Mouse (Mus musculus) liver, postnatal 0 days (tissue): Measurements from ENCODE around the gene Fbxw2. TPM values are rescaled to one million over a fixed set of nuclear protein-coding genes. Genes with fewer than 3 reads are reported as not detected.
A peak's percentile ranks its signal among the peaks of the same experiment; 100 is the strongest.
"Not testable (repeated sequence)": the region's sequence is repeated elsewhere in the genome, so short reads cannot be mapped to it uniquely, and the experiment has no call there.

ENCODE experiments used
- ATAC-seq: fragments of 200-750 bp; cut with Nextera tagmentation; 2 replicates; pipeline ENCODE4 v1.8.0; 2017; ENCODE audit warnings: mild to moderate bottlenecking, moderate library complexity
- DNase-seq: peaks from one replicate; pipeline ENCODE4 v3.0.0-alpha.2; 2016
- H3K27ac ChIP-seq: fragments of 300-500 bp; sonication (generic); 2 replicates; pipeline ENCODE4 v1.5.1; 2014; ENCODE audit warnings: antibody characterized with exemption, moderate library complexity, mild to moderate bottlenecking, low read depth
- H3K27me3 ChIP-seq: fragments of 300-500 bp; sonication (generic); 2 replicates; pipeline ENCODE4 v1.6.1; 2014; ENCODE audit warnings: low read length, control low read depth, mixed read lengths; ENCODE audit not compliant: insufficient read depth
- H3K36me3 ChIP-seq: fragments of 300-500 bp; sonication (generic); replicated peaks from 2 replicates; pipeline ENCODE4 v1.6.1; 2014; ENCODE audit warnings: mild to moderate bottlenecking, control low read depth, low read length, moderate library complexity, mixed read lengths; ENCODE audit not compliant: insufficient read depth
- H3K4me1 ChIP-seq: fragments of 300-500 bp; sonication (generic); 2 replicates; pipeline ENCODE4 v1.6.1; 2014; ENCODE audit warnings: antibody characterized with exemption, mild to moderate bottlenecking, control low read depth; ENCODE audit not compliant: insufficient read depth
- H3K4me2 ChIP-seq: fragments of 300-500 bp; sonication (generic); 2 replicates; pipeline ENCODE4 v1.6.1; 2014; ENCODE audit warnings: low read depth, mild to moderate bottlenecking, low read length, moderate library complexity, mixed read lengths
- H3K4me3 ChIP-seq: fragments of 300-500 bp; sonication (generic); 2 replicates; pipeline ENCODE4 v1.5.1; 2014; ENCODE audit warnings: low read depth, low read length
- H3K9ac ChIP-seq: fragments of 300-500 bp; sonication (generic); replicated peaks from 2 replicates; pipeline ENCODE4 v1.6.1; 2014; ENCODE audit warnings: mild to moderate bottlenecking, moderate library complexity
- H3K9me3 ChIP-seq: fragments of 300-500 bp; sonication (generic); 2 replicates; pipeline ENCODE4 v1.6.1; 2016; ENCODE audit warnings: mild to moderate bottlenecking, control low read depth, low read length, mixed read lengths
- CTCF ChIP-seq: sonication (generic); IDR thresholded peaks from 2 replicates; pipeline ENCODE4 v1.5.1; 2016; ENCODE audit warnings: antibody characterized with exemption, low read depth
- EP300 ChIP-seq: IDR thresholded peaks from 2 replicates; pipeline ENCODE4 v1.6.1; 2016; ENCODE audit warnings: antibody characterized with exemption, low read depth, mild to moderate bottlenecking
- whole genome bisulfite sequencing: fragments of 180-500 bp; shearing (Covaris S2); extraction: QIAGEN DNeasy Blood & Tissue Kit; methylation state at CpG from one replicate; pipeline ENCODE4 v1.1.7; 2014; ENCODE audit not compliant: insufficient replicate concordance; 5-methylcytosine and 5-hydroxymethylcytosine counted together
- polyA plus RNA-seq: library from polyadenylated mRNA; unstranded; fragments of >200 nt; fragmentation: Nextera tagmentation; extraction: Ambion mirVana; gene quantifications from 2 replicates; pipeline ENCODE4 v1.2.1, GENCODE M21; 2015

Gene Fbxw2
- polyA plus RNA-seq, 1 experiment from 2014 or later = 38.3 TPM

- not testable (repeated sequence) for ATAC-seq, H3K27ac ChIP-seq, H3K4me3 ChIP-seq, H3K4me1 ChIP-seq, H3K9me3 ChIP-seq, H3K4me2 ChIP-seq, H3K27me3 ChIP-seq, DNase-seq, H3K9ac ChIP-seq, H3K36me3 ChIP-seq
- peak; percentile 23; the same call in 1 of the 2 replicates for TF ChIP-seq CTCF
- 88% methylated on average over 2 of the region's 2 CpGs for WGBS
These were observed 33.6 kb downstream of the Fbxw2 start for GRCm38 (mm10) chr2:34792543-34792942.

- Histone ChIP-seq H3K36me3 (peaks cover 20% of the 10 kb centered on the region), H3K4me1 (no peaks in the 10 kb centered on the region), H3K4me3 (peak overlapping the region; percentile 34), H3K27me3 (no peaks in the 10 kb centered on the region), H3K4me2 (peak overlapping the region; percentile 55), H3K9me3 (peaks cover 2% of the 10 kb centered on the region; the same call in 1 of the 2 replicates), H3K27ac (peak overlapping the region; percentile 34; the same call in 1 of the 2 replicates), H3K9ac (peak overlapping the region; percentile 51)
- ATAC-seq = peak; percentile 56
- DNase-seq = no peak
- no peak for TF ChIP-seq CTCF
- no peak for TF ChIP-seq EP300
- 57% methylated on average over 8 of the region's 8 CpGs for WGBS
These were observed 35.8 kb downstream of the Fbxw2 start for GRCm38 (mm10) chr2:34790282-34790681.

- no peak overlapping the region for H3K4me3 ChIP-seq
- peak overlapping the region; percentile 93 for H3K27ac ChIP-seq
- ATAC-seq (no peak), DNase-seq (peak; percentile 75)
- WGBS = 70% methylated on average over 2 of the region's 2 CpGs
- no peak overlapping the region for H3K4me2 ChIP-seq
- TF ChIP-seq CTCF = peak; percentile 98
- TF ChIP-seq EP300 = no peak
- peaks cover 47% of the 10 kb centered on the region for H3K36me3 ChIP-seq
- H3K27me3 ChIP-seq = no peaks in the 10 kb centered on the region
- no peaks in the 10 kb centered on the region for H3K9me3 ChIP-seq
- H3K9ac ChIP-seq = no peak overlapping the region
- no peaks in the 10 kb centered on the region for H3K4me1 ChIP-seq
These were observed 42.0 kb downstream of the Fbxw2 start for GRCm38 (mm10) chr2:34784085-34784484.

DNA sequence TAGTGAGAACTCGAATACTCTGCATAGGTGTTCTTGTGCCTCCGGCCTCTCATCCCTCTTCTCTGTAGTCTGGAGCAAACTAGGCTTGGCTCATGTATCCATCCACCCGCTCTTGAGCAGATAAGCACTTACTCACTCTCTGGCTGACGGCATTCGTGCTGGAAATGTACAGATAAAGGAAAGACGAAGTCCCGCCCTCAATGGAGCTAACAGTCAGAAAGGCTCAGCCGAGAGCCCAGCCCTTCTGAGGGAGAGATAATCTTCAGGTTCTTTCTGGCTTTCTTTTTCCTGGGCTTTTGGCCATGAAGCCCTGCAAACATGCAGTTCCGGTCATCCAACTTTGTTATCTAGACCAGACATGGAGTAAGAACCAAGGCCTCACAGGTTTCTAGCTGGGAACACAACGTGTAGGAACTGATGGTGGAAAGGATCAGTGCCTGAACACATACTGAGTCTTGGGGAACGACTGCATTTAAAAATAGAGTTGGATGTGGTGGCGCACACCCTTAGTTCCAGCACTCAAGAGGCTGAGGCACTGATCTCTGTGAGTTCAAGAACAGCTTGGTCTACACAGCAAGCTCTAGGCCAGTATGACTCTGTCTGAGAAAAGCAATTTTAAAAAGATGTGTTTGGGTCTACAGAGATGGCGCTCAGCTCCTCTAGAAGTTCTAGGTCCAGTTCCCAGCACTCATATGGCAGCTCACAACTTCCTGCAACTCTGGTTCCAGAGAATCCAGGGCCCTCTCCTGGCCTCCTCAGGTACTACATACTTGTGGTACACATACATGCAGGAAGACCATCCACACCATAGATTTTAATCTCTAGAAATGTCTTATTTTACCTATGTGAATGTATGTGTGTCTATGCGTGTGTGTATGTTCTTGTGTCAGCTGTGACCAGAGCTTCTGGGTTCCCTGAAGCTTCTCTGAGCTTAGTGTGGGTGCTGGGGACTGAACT, 42.8 kb downstream of the Fbxw2 start:
- Histone ChIP-seq H3K4me2 (peak overlapping the region; percentile 54), H3K9me3 (no peaks in the 10 kb centered on the region), H3K27ac (peak overlapping the region; percentile 93), H3K36me3 (peaks cover 54% of the 10 kb centered on the region), H3K27me3 (no peaks in the 10 kb centered on the region), H3K4me1 (no peaks in the 10 kb centered on the region), H3K4me3 (no peak overlapping the region), H3K9ac (peak overlapping the region; percentile 2)
- TF ChIP-seq CTCF (no peak), EP300 (peak; percentile 95)
- WGBS = 61% methylated on average over 14 of the region's 14 CpGs
- ATAC-seq (peak; percentile 94), DNase-seq (peak; percentile 70)

DNA sequence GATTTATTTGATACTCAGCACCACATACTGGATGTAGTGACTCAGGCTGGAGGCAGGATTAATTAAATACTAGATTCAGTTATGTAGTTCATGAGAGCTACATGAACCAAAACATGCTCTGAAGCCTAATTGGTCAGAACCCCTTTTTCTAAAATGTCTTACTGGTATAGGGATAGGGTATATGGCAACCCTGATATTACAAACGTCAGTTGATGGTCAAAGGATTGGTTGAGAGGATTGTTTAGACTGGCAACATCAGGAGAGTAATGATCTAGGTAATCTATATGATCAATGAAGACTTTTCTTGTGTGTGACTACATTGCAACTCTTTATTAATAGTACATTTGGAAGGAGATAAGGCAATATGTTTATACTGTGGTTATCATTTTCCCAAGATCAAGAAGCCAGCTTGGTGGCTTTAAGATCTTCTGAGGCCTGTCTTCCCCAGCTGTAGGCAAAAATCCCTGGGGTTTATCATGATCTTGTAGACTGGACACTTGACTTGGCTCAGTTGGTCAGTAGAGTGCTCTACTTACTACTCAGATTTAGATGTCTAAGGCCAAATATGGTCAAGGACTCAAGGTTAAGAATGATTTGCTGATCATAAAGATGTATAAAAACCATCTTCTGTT, 48.8 kb downstream of the Fbxw2 start:
- no peak for ATAC-seq
- TF ChIP-seq CTCF (no peak), EP300 (no peak)
- H3K36me3 ChIP-seq = peaks cover 80% of the 10 kb centered on the region

GRCm38 (mm10) chr2:34774493-34774892, 51.6 kb downstream of the Fbxw2 start:
- H3K9me3 ChIP-seq = no peaks in the 10 kb centered on the region
- peaks cover 42% of the 10 kb centered on the region for H3K4me1 ChIP-seq
- no peaks in the 10 kb centered on the region for H3K27me3 ChIP-seq
- peak overlapping the region; percentile 35; the same call in 1 of the 2 replicates for H3K9ac ChIP-seq
- no peak overlapping the region for H3K27ac ChIP-seq
- ATAC-seq (no peak), DNase-seq (no peak)
- peak overlapping the region; percentile 88 for H3K4me2 ChIP-seq
- H3K4me3 ChIP-seq = peak overlapping the region; percentile 96
- WGBS = 72% methylated on average over 6 of the region's 6 CpGs
- no peak for TF ChIP-seq CTCF
- no peak for TF ChIP-seq EP300
- H3K36me3 ChIP-seq = peaks cover 67% of the 10 kb centered on the region

More for the DNA sequence above, 48.8 kb downstream of the Fbxw2 start:
- WGBS = 47% methylated on average over 1 of the region's 1 CpGs
- Histone ChIP-seq H3K4me1 (peaks cover 32% of the 10 kb centered on the region), H3K9me3 (no peaks in the 10 kb centered on the region), H3K9ac (no peak overlapping the region), H3K27me3 (no peaks in the 10 kb centered on the region), H3K4me3 (no peak overlapping the region), H3K27ac (no peak overlapping the region), H3K4me2 (peak overlapping the region; percentile 54; the same call in 1 of the 2 replicates)
- no peak for DNase-seq
